Mouse (Mus musculus) fibroblast of lung, adult 2 months (primary cell): ENCODE measurements at regions not wholly inside any gene's neighbourhood (a gene's known extent, or its start where the extent isn't known, plus 50 kb on each side); places are given as distances from the start of the nearest gene placed in this dataset.

ENCODE experiments used
- DNase-seq: peaks from one replicate; pipeline ENCODE4 v3.0.0-alpha.2; 2011; ENCODE audit warnings: low read depth

GRCm38 (mm10) chr16:24143894-24144293 lies 155.2 kb upstream of the Bcl6 start:
- no peak for DNase-seq

DNA sequence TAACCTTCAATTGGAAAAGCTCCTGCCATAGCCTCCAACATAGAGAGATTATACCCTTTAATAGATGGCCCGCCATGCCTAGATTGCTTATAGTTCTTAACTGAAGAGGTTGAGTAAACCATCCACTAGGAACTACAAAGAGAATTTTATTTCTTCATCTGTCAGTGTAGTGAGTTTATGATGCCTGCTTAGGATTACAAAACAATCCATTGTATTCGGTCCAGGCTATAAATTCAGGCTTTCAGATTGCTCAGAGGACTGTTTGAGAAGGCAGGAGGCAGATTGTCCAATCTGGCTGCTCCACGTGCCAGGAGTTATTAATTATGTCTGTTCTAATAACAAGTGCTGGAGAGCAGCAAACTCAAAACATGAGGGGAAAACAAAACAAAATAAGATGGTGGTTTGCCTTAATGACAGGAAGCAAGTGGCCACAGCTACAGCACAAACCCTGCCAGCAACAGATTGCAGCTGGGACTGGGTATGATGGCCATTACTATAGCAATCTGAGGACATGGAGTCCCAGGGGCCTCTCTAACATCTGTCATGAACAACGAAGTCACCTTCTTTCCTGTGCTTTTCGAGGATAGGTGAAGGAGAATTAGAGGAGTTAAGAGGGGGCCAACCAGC lies 154.4 kb upstream of the Bcl6 start:
- no peak for DNase-seq

DNA sequence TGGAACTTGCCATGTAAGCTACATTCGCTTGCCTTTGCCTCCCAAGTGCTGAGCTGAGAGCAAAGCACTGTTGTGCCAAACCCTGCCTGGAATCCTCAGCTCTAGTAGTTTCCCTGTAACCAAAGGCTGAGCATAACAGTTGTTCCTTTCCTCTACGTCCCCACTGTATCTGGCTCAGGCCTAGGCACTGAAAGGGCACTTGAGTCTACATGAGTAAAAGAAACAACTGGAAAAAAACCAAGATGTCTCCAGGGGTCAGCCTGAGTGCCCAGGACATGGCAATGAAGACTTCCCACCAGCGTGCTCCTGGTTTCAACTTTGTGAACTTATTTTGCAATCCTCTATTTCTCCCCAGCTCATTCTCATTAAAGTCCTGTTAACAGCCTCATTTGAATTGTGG lies 150.5 kb upstream of the Bcl6 start:
- no peak for DNase-seq

DNA sequence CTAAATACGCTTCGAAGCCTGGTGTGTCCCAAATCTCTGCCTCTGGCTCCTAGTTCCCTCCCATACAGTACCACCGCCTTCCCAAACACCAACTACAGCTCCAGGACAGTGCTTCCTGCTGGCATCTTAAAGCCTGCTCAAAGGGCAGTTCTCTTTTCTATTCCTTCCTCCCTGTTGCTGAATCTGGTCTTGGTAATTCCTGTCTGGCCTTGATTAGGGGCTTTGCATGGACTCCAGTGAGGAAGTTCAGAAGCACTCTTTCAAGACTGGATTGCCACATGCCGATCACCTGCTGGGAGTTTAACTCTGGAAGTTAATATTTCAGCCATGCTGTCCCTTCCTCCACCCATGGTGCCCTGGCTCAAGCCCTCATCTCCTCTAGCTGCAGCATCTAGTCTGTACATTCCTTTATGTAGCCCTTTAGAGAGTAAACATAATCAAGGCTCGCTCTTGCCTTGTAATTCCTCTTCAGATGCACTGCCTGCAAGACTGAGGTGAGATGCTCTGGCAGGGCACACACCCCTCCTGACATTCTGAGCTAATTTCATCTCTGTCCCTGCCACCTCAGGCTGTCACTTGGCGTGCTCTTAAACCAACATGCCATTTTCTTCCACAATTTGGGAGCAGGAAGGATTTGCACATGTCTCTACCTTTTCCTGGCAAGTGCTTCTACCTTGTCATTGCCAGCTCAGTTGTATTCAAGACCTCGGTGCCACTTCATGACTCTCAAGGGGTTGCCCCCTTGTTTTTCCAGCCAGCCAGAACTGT lies 148.8 kb upstream of the Bcl6 start:
- DNase-seq = no peak

- DNase-seq = no peak
Measured at GRCm38 (mm10) chr16:24136483-24137148, 148.0 kb upstream of the Bcl6 start.

DNA sequence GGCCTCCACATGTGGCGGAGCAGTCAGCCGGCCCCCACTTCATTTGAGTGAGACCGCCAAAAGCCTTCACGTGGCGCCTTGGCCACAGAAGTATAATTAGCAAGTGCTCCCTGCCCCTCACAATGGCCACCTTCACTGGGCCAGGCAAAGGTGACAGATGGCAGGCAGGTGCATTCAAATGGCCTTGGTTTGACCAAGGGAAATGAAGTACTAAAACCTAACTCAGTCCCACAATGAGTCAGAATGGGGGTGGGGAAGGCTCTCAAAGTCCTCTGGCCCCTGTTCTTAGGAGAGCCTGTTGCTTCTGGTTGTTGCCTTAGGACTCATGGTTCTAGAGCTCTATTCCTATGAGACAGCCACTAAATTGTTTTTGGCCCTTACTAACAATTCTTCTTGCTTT lies 147.2 kb upstream of the Bcl6 start:
- no peak for DNase-seq

DNA sequence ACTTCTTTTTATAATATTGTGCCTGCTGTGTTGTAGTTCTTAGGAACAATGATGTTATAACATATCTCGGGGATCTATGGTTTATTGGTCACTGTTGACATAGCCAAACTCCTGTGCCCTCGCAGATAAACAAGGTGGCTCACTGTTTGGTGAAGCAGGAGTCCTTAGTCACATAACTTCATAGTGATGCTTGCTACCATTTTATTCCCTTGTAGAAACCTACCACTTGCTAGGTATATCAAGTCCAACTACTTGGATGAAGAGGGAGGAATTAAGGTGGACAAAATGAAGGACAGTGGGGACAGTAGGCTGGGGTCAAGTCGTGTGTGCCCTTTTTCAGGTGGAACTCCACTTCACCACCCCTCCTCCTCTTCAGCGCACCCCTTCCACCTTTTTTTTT lies 146.7 kb upstream of the Bcl6 start:
- DNase-seq = no peak

GRCm38 (mm10) chr16:24134486-24135050 lies 145.9 kb upstream of the Bcl6 start:
- DNase-seq = no peak

GRCm38 (mm10) chr16:24130646-24131045 lies 142.0 kb upstream of the Bcl6 start:
- no peak for DNase-seq

- DNase-seq = no peak
Measured at GRCm38 (mm10) chr16:24129701-24130100, 141.0 kb upstream of the Bcl6 start.

GRCm38 (mm10) chr16:24128566-24128965 lies 139.9 kb upstream of the Bcl6 start:
- no peak for DNase-seq

- DNase-seq = no peak
Measured at GRCm38 (mm10) chr16:24124766-24125165, 136.1 kb upstream of the Bcl6 start.

DNA sequence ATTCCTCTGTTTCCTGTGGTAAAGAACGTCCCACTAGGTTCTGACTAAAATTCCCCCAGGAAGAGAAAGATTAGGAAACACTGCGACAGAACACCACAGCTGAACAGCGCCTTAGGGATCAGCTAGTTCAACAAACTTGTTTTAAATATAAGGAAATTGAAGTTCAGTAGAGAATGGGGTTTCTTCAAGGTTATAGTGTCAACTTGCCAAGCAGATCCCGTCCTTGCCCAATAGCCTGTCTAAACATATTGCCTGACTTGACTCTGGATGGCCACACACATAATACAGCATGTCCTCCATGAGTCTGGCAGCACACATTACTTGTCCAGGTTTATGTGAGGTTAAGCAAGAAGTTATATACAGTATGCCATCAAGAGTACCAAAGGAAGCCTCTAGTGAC lies 135.4 kb upstream of the Bcl6 start:
- no peak for DNase-seq

DNA sequence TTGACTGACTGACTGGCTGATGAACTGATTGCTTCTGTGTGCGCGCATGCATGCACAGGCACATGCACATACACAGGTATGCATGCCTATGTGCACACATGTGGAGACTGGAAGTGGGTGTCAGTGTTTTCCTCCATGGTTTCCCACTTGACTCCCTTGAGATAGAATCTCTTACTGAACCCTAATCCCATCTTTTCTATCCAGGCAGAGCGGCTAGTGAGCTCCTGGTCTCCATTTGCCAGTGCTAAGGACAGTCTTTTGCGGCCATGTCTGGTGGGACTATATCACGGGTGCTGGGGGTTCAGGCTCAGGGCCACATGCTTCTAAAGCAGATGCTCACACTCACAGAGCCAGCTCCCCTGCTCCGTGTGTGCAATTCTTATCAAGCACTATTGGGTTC lies 133.0 kb upstream of the Bcl6 start:
- no peak for DNase-seq

- DNase-seq = no peak
Measured at GRCm38 (mm10) chr16:24120836-24121235, 132.2 kb upstream of the Bcl6 start.

DNA sequence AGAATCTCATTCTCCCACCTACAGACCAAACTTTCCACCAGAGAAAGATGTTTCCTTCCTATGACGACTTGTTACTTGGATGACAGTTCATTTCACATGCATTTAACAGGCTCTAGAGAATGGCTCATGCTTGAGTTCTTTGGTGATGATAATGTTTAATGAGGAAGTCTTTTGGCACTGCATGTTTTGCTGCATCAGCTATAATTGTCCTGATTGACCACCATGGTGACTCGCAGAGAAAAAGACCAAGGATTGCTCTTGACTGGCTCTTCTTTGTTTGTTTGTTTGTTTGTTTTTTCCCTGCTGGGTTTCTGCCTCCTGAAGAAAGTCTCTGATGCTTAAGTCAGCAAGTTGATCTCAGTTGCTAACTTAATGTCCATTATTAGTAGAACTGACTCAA lies 129.8 kb upstream of the Bcl6 start:
- no peak for DNase-seq

- DNase-seq = no peak
Measured at GRCm38 (mm10) chr16:24102854-24103690, 114.4 kb upstream of the Bcl6 start.

DNA sequence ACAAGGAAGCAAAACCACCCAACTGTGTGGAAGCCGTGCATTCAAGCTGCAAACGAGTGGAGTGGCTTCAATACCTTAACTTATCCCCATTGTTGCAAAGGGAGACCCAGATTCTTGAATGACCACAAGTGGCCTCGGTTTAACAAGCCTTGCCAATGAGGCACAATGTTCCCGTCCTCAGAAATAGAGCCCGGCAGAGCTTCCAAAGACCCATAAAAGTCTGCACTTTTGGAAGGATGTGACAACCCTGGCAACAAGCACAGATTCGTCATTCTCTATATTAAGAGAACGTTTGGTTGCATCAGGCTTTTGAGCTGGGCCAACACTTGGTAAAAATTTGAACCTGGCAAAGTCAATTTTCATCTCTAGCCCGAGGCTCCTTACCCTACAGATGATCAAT lies 108.9 kb upstream of the Bcl6 start:
- no peak for DNase-seq

- no peak for DNase-seq
Measured at GRCm38 (mm10) chr16:24096076-24096475, 107.4 kb upstream of the Bcl6 start.

DNA sequence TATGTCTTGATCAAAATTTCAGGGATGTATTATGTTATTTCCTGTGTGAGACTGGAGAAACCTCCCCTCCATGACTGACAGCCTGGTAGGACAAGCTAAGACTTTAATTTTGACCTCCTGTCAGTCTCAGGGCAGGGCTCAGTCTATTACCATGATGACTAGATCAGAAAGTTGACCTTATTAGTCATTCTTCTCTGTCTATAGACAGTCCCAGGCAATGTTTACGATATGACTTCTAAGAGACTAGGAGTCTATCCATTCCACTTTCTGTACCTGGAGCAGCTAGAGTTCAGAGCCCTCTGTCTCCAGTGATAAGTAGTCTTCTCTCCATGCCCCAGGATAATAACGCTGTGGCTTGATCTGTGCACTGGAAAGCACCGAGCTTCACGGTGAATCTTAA lies 107.0 kb upstream of the Bcl6 start:
- DNase-seq = no peak

- DNase-seq = no peak
Measured at GRCm38 (mm10) chr16:24094566-24094965, 105.9 kb upstream of the Bcl6 start.

GRCm38 (mm10) chr16:24093624-24094023 lies 105.0 kb upstream of the Bcl6 start:
- no peak for DNase-seq
